Mouse (Mus musculus) kidney, adult 18-20 months (tissue): ENCODE results near the gene Vmn1r197.
A peak's percentile ranks its signal among the peaks of the same experiment; 100 is the strongest.
"Not testable (repeated sequence)": the region's sequence is repeated elsewhere in the genome, so short reads cannot be mapped to it uniquely, and the experiment has no call there.

Experiments
- DNase-seq: peaks from one replicate; pipeline ENCODE4 v3.0.0; 2021

Gene Vmn1r197

DNA sequence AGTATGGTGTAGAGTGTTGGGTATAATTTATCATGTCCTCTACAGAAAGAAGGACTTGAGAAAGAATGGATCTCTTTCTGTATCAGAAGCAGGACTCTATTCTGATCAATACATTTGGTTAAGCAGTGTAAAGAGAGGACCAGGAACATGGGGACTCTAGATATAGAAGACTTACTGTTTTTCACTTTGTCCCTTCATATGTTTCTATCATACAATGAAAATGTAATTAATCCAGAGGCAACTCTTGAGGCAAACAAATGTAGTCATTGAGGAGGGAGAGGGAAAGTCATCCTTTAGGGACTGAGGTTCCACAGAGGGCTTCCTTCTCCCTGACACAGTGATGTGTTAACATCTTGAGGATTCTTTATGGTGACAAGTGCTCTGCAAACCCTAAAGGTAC, at the start of gene Vmn1r197:
Gene Vmn1r197 (plus strand): TSS at position 301 of the 400 bp plus-strand sequence.
- no peak for DNase-seq

DNA sequence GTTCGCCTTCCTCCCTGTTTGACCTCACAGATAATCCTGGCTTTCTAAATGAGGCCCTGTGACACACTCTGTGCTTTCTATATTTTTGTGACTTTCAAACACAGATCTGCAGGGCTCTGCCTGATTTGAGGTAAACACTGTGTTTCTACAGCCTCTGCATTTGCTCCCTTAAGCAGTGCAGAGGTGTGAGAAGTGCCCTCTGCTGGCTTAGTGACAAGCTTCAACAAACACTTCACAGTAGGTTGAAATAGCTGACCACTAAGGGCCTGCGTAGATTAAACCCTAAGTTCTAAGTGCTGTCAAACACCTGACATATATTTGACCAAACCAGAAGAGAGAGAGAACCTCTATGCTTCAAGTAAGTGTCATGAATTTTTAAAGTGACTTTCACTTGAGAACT, 39.8 kb upstream of the Vmn1r197 start:
- DNase-seq: no peak

DNA sequence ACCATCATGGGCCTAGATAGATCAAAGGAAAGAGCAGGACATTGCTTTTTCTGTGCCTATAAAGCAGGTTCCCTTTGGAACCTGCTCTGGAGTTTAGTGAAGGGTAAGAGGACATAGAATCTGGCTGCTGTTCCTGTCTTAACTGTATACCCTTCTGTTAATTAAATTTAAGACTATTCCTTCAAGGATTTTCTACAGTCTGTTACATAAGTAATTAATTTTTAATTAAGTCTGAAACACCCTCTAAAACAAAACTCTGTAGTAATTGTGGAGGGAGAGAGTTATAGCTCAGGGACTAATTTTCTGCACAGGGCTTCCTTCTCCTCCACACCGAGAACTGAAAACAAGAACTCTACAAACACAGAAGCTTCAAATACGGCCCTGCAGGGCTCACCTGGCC, 34.8 kb upstream of the Vmn1r197 start, which contains the start of gene Vmn1r196:
Gene Vmn1r196 (plus strand): TSS at position 301 of the 400 bp plus-strand sequence.
- no peak for DNase-seq

DNA sequence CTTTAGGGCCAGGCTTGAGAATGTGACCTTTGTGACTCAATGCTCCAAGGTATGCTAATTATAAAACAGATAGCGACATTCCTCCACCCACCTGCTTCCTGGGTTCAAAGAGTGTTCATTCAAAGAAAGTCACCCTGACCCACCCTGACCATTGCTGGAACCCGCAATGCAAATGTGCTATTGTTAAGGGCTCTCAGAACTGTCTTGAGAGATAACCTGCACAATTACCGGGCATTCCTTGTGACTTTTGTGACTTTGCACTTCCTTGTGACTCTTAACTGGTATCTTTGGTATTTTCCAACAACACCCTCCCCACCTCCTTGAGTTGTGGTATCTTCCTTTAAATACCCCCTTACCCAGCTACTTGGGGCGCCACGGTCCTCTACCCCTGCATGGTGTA, 16.3 kb upstream of the Vmn1r197 start:
- not testable (repeated sequence) for DNase-seq

DNA sequence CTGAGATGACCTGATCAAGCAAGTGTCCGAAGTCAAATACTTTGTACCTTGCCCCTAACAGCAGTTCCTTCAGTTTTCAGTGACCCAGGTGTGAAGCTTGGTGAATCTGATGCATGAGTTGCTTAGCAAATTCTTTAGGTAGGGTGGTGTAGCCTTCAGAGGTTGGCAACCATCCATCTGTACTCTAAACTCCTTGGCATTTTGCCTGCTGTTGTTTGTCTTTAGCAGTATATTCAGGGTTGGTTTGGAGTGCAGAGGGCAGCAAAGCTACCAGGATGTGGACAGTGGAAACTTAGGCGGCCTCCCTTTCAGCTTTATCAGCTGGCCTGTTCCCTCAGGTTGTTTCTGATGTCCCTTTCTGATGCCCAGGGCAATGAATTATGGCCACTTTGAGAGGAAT, 9.0 kb upstream of the Vmn1r197 start:
- peak; percentile 4 for DNase-seq

DNA sequence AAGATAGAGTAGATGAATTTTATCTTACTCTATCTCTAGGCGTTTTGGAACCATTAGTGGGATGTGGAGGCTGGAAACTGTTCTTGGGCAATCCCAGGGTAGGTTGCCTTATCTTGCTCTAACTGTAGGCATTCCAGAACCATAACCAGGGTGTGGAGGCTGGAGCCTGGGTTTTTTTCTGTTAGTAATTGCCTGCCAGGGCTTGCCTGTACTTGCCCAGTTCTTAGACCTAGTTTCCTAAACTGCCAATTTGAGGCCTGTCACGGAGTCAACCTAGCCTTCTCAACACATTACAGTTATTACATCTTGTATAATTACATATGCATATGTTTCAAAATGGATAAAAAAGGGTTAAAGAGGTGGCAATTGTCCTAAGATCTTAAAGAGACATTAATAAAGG, 7.0 kb upstream of the Vmn1r197 start:
- DNase-seq: no peak

DNA sequence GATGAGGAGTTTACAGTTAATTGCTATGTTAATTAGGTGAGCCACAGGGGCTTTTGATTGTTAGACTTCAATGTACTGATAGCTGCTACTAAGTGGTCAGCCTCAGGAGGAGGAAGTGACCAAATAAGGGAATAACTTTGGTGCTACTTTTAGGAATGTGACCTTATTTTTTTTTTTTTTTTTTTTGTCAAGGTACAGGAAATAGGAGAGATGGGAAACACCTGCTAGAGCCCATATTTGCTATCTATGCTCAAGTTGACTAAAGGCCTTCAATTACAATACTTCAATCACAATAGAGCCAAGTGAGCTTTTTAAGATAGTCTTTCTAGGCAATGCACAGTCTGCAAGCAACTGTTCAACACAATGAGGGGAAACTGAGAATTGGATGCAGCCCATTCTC, 4.3 kb upstream of the Vmn1r197 start:
- no peak for DNase-seq

DNA sequence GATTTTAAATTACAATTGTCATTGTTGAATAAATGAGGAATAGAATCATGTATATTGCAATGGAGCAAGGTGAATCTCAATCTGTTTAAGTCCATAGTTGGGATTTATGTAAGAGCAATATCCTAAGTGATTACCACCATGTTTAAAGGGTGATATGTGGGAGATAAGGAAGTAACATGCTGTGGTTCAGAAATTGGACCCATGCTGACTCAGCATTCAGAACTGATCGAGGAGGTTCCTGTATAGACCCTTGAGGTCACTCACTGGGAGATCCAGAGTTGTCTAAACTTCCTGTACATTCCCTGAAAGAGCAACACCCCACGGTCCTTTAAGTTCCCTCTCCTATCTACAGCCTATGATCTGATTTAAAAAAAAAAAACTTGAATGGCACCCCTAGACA, 8.9 kb downstream of the Vmn1r197 start:
- no peak for DNase-seq

DNA sequence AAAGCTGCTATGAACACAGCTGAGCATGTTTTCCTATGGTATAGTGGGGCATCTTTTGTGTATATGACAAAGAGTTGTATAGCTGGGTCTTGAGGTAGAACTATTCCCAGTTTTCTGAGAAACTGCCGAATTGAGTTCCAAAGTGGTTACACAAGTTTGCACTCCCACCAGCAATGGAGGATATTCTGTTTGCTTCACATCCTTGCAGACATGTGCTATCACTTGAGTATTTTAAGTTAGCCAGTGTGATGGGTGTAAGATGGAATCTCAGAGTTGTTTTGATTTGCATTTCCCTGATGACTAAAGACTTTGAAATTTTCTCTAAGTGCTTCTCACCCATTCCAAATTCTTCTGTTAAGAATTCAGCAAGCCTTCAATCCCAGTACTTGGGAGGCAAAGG, 11.2 kb downstream of the Vmn1r197 start:
- no peak for DNase-seq

DNA sequence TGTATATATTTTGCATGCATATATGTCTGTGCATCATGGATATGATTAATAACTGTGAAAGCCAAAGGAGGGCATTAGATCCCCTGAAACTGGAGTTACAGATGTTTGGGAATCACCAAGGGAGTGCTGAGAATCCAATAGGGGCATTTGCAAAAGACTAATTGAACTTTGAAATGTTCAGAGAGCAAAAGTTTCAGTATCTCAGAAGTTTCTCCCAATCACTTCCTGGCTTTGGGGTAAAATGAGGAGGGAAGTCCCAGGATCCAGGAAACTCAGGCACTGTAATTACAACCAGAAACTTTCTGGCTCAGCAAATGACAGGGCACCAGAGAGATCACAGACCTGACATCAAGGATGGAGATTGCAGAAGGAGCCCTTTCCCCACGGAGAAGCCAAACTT, 25.7 kb downstream of the Vmn1r197 start, which contains the start of gene Vmn1r198:
Gene Vmn1r198 (plus strand): TSS at position 301 of the 400 bp plus-strand sequence.
- DNase-seq: no peak

DNA sequence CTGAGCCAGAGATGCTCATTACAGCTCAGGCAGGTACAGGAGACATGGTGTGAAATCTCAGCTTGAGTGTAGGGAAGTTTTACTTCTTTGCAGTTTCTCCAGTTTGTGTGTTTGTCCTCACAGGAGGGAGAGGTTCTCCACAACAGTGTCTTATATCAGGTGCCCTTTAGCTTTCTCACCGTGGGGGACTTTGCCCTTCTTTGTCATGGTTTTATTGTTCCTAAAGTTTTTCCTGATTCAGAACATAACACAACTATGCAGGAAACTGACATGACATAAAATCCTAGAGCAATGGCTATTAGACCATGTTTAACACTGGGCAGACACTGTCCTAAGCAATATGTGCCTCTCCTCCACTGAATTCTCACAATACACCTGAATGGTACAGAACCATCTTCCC, 26.4 kb downstream of the Vmn1r197 start:
- DNase-seq: no peak

DNA sequence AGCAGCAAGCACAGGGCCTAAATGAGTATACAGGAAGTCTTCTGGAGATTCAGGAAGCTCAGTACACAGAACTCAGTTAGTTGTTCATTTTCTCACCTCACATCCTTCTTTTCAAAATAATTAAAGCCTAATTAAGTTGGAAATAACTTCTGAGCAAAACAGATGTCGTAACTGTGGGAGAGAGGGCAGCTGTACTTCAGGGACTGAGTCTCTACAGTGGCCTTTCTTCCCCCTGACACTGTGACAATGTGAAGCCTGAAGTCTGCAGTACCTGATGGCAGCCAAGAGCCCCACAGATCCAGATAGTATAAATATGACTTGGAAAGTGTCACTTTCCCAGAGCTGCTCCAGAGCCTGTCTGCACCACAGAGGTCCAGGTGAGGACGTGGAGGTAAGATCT, 55.1 kb downstream of the Vmn1r197 start, which contains the start of gene Vmn1r199:
Gene Vmn1r199 (plus strand): TSS at position 301 of the 400 bp plus-strand sequence.
- DNase-seq: no peak

DNA sequence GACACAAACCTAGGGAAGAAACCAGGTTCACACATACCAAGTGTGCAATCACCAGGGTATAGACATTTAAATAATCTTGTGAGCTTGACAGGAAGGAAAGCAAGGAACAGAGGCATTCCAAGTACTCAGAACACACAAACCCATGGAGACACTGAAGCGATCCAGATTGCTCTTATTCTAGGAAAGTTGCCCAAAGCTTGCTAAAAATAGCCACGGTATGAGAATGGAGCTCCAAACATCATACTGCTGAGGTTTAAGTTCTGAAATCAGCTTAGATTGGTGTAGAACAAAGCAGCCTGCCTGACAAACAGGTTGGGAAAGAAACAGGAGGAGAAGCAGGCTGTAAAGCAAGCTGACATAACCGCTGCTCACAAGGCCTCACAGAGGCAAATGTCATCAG, 56.7 kb downstream of the Vmn1r197 start:
- not testable (repeated sequence) for DNase-seq
